Mouse (Mus musculus): ENCODE results near the gene Exosc9. TPM values are rescaled to one million over a fixed set of nuclear protein-coding genes. Genes with fewer than 3 reads are reported as not detected.

The Exosc9 gene
- 84.2 and 86.1 TPM in 2 replicates for polyA plus RNA-seq (2016; fragmentation: Nextera tagmentation; extraction: Ambion mirVana)

- Histone ChIP-seq H3K9ac (peak within 1 kb of the TSS; percentile 80), H3K4me1 (peaks cover 17% of the 10 kb centered on the region), H3K9me3 (no peaks in the 10 kb centered on the region), H3K27me3 (no peaks in the 10 kb centered on the region), H3K27ac (peak within 1 kb of the TSS; percentile 85), H3K4me3 (replicated peaks) (peak within 1 kb of the TSS; percentile 78), H3K4me2 (peak within 1 kb of the TSS; percentile 80), H3K36me3 (replicated peaks) (peaks cover 30% of the 10 kb centered on the region)
- ATAC-seq (ENCODE audit: low FRiP score), result peak; percentile 97
- WGBS, result under 1% methylated on average over 39 of the region's 39 CpGs
Observed at GRCm38 (mm10) chr3:36552406-36553047, at the start of gene Exosc9. TSS of gene Exosc9 (plus strand) at chr3:36552606.

- no peaks in the 10 kb centered on the region for H3K9me3 ChIP-seq
- H3K4me1 ChIP-seq, result peaks cover 13% of the 10 kb centered on the region
- no peak overlapping the region for H3K4me3 ChIP-seq (replicated peaks)
- no peak for ATAC-seq (ENCODE audit: low FRiP score)
- H3K9ac ChIP-seq, result no peak overlapping the region
- H3K36me3 ChIP-seq (replicated peaks), result no peaks in the 10 kb centered on the region
- no peaks in the 10 kb centered on the region; the same call in 1 of the 2 replicates for H3K27me3 ChIP-seq
- no peak overlapping the region for H3K4me2 ChIP-seq
- WGBS, result 81% methylated on average over 8 of the region's 8 CpGs
- peak overlapping the region; percentile 53; the same call in 1 of the 2 replicates for H3K27ac ChIP-seq
Observed at GRCm38 (mm10) chr3:36505306-36505705, 47.1 kb upstream of the Exosc9 start.

- peak overlapping the region; percentile 53 for H3K27ac ChIP-seq
- H3K36me3 ChIP-seq (replicated peaks), result no peaks in the 10 kb centered on the region
- H3K27me3 ChIP-seq, result no peaks in the 10 kb centered on the region; the same call in 1 of the 2 replicates
- peaks cover 13% of the 10 kb centered on the region for H3K4me1 ChIP-seq
- H3K4me2 ChIP-seq, result no peak overlapping the region
- H3K9ac ChIP-seq, result no peak overlapping the region
- H3K9me3 ChIP-seq, result no peaks in the 10 kb centered on the region
- no peak overlapping the region for H3K4me3 ChIP-seq (replicated peaks)
- WGBS, result 47% methylated on average over 10 of the region's 10 CpGs
- ATAC-seq (ENCODE audit: low FRiP score), result peak; percentile 30; the same call in 1 of the 2 replicates
Observed at GRCm38 (mm10) chr3:36505809-36506735, 46.3 kb upstream of the Exosc9 start.

- Histone ChIP-seq H3K4me1 (no peaks in the 10 kb centered on the region; the same call in 1 of the 2 replicates), H3K4me3 (replicated peaks) (no peak overlapping the region), H3K4me2 (no peak overlapping the region), H3K9me3 (no peaks in the 10 kb centered on the region), H3K36me3 (replicated peaks) (no peaks in the 10 kb centered on the region), H3K27ac (no peak overlapping the region), H3K27me3 (no peaks in the 10 kb centered on the region), H3K9ac (no peak overlapping the region)
- WGBS, result 91% methylated on average over 6 of the region's 6 CpGs
- no peak for ATAC-seq (ENCODE audit: low FRiP score)
Observed at GRCm38 (mm10) chr3:36511491-36511890, 40.9 kb upstream of the Exosc9 start.

- H3K27me3 ChIP-seq, result peaks cover 19% of the 10 kb centered on the region
- peaks cover 3% of the 10 kb centered on the region for H3K4me1 ChIP-seq
- no peak overlapping the region for H3K4me2 ChIP-seq
- H3K27ac ChIP-seq, result no peak overlapping the region
- no peak overlapping the region for H3K4me3 ChIP-seq (replicated peaks)
- H3K9ac ChIP-seq, result no peak overlapping the region
- 91% methylated on average over 9 of the region's 9 CpGs for WGBS
- no peaks in the 10 kb centered on the region for H3K36me3 ChIP-seq (replicated peaks)
- ATAC-seq (ENCODE audit: low FRiP score), result no peak
- H3K9me3 ChIP-seq, result no peaks in the 10 kb centered on the region
Observed at GRCm38 (mm10) chr3:36516196-36516595, 36.2 kb upstream of the Exosc9 start.

GRCm38 (mm10) chr3:36521073-36522060 lies 31.0 kb upstream of the Exosc9 start, which contains the start of gene Gm11549:
TSS of gene Gm11549 (minus strand) at chr3:36521813.
- peak within 1 kb of the TSS; percentile 52 for H3K4me3 ChIP-seq (replicated peaks)
- H3K36me3 ChIP-seq (replicated peaks), result no peaks in the 10 kb centered on the region
- WGBS, result under 1% methylated on average over 51 of the region's 51 CpGs
- peak; percentile 76 for ATAC-seq (ENCODE audit: low FRiP score)
- H3K9ac ChIP-seq, result peak within 1 kb of the TSS; percentile 59
- no peak within 1 kb of the TSS for H3K27ac ChIP-seq
- H3K4me1 ChIP-seq, result peaks cover 13% of the 10 kb centered on the region
- no peaks in the 10 kb centered on the region for H3K9me3 ChIP-seq
- peak within 1 kb of the TSS; percentile 84 for H3K4me2 ChIP-seq
- H3K27me3 ChIP-seq, result peaks cover 39% of the 10 kb centered on the region

- Histone ChIP-seq H3K27me3 (peaks cover 39% of the 10 kb centered on the region), H3K9me3 (no peaks in the 10 kb centered on the region), H3K4me1 (peaks cover 13% of the 10 kb centered on the region), H3K4me3 (replicated peaks) (no peak overlapping the region; the same call in 1 of the 2 replicates), H3K36me3 (replicated peaks) (no peaks in the 10 kb centered on the region), H3K4me2 (peak overlapping the region; percentile 84), H3K9ac (no peak overlapping the region), H3K27ac (no peak overlapping the region)
- WGBS, result 4% methylated on average over 4 of the region's 4 CpGs
- no peak for ATAC-seq (ENCODE audit: low FRiP score)
Observed at GRCm38 (mm10) chr3:36522137-36522536, 30.3 kb upstream of the Exosc9 start.

- no peak overlapping the region for H3K4me3 ChIP-seq (replicated peaks)
- no peak overlapping the region for H3K27ac ChIP-seq
- H3K9me3 ChIP-seq, result no peaks in the 10 kb centered on the region
- H3K27me3 ChIP-seq, result peaks cover 36% of the 10 kb centered on the region
- no peak overlapping the region for H3K4me2 ChIP-seq
- no peak for ATAC-seq (ENCODE audit: low FRiP score)
- 87% methylated on average over 3 of the region's 3 CpGs for WGBS
- no peaks in the 10 kb centered on the region for H3K36me3 ChIP-seq (replicated peaks)
- no peak overlapping the region for H3K9ac ChIP-seq
- peaks cover 13% of the 10 kb centered on the region for H3K4me1 ChIP-seq
Observed at GRCm38 (mm10) chr3:36524466-36524865, 27.9 kb upstream of the Exosc9 start.

GRCm38 (mm10) chr3:36530345-36530744 lies 22.1 kb upstream of the Exosc9 start:
- no peak for ATAC-seq (ENCODE audit: low FRiP score)
- Histone ChIP-seq H3K27ac (no peak overlapping the region), H3K4me1 (peaks cover 10% of the 10 kb centered on the region; the same call in 1 of the 2 replicates), H3K9me3 (no peaks in the 10 kb centered on the region), H3K36me3 (replicated peaks) (no peaks in the 10 kb centered on the region), H3K4me2 (no peak overlapping the region), H3K27me3 (peaks cover 25% of the 10 kb centered on the region; the same call in 1 of the 2 replicates), H3K4me3 (replicated peaks) (no peak overlapping the region), H3K9ac (no peak overlapping the region)
- WGBS, result 88% methylated on average over 6 of the region's 6 CpGs

- Histone ChIP-seq H3K4me1 (peaks cover 10% of the 10 kb centered on the region; the same call in 1 of the 2 replicates), H3K36me3 (replicated peaks) (no peaks in the 10 kb centered on the region), H3K27me3 (peaks cover 25% of the 10 kb centered on the region; the same call in 1 of the 2 replicates), H3K9ac (no peak overlapping the region), H3K9me3 (no peaks in the 10 kb centered on the region), H3K4me3 (replicated peaks) (no peak overlapping the region), H3K27ac (no peak overlapping the region), H3K4me2 (no peak overlapping the region)
- no peak for ATAC-seq (ENCODE audit: low FRiP score)
- WGBS, result 80% methylated on average over 5 of the region's 5 CpGs
Observed at GRCm38 (mm10) chr3:36530781-36531180, 21.6 kb upstream of the Exosc9 start.

GRCm38 (mm10) chr3:36531242-36531641 lies 21.2 kb upstream of the Exosc9 start:
- 42% methylated on average over 2 of the region's 2 CpGs for WGBS
- Histone ChIP-seq H3K4me1 (peaks cover 10% of the 10 kb centered on the region; the same call in 1 of the 2 replicates), H3K4me2 (no peak overlapping the region), H3K9me3 (no peaks in the 10 kb centered on the region), H3K9ac (no peak overlapping the region), H3K4me3 (replicated peaks) (no peak overlapping the region), H3K27me3 (peaks cover 25% of the 10 kb centered on the region; the same call in 1 of the 2 replicates), H3K27ac (no peak overlapping the region), H3K36me3 (replicated peaks) (no peaks in the 10 kb centered on the region)
- ATAC-seq (ENCODE audit: low FRiP score), result no peak
